Mouse (Mus musculus): ENCODE data around the gene Gpr68. TPM values are rescaled to one million over a fixed set of nuclear protein-coding genes. Genes with fewer than 3 reads are reported as not detected.

Gene Gpr68
- polyA plus RNA-seq, 1 experiment from 2014 or later: 0.25 TPM

- 89% methylated on average over 3 of the region's 3 CpGs for WGBS
- Histone ChIP-seq H3K9me3 (no peaks in the 10 kb centered on the region), H3K36me3 (no peaks in the 10 kb centered on the region), H3K27ac (no peak overlapping the region), H3K27me3 (peaks cover 18% of the 10 kb centered on the region), H3K9ac (no peak overlapping the region), H3K4me2 (replicated peaks) (no peak overlapping the region), H3K4me3 (no peak overlapping the region), H3K4me1 (no peaks in the 10 kb centered on the region)
- no peak for ATAC-seq (ENCODE audit: low FRiP score, low read depth)
Measured at GRCm38 (mm10) chr12:100885585-100885984, 22.4 kb downstream of the Gpr68 start.

- H3K9ac ChIP-seq: no peak overlapping the region
- no peaks in the 10 kb centered on the region for H3K36me3 ChIP-seq
- no peaks in the 10 kb centered on the region for H3K4me1 ChIP-seq
- no peak for ATAC-seq (ENCODE audit: low FRiP score, low read depth)
- no peaks in the 10 kb centered on the region for H3K9me3 ChIP-seq
- no peak overlapping the region for H3K4me2 ChIP-seq (replicated peaks)
- peaks cover 18% of the 10 kb centered on the region for H3K27me3 ChIP-seq
- H3K27ac ChIP-seq: no peak overlapping the region
- H3K4me3 ChIP-seq: no peak overlapping the region
- whole genome bisulfite sequencing: 55% methylated on average over 7 of the region's 7 CpGs
Measured at GRCm38 (mm10) chr12:100883168-100883567, 24.8 kb downstream of the Gpr68 start.

DNA sequence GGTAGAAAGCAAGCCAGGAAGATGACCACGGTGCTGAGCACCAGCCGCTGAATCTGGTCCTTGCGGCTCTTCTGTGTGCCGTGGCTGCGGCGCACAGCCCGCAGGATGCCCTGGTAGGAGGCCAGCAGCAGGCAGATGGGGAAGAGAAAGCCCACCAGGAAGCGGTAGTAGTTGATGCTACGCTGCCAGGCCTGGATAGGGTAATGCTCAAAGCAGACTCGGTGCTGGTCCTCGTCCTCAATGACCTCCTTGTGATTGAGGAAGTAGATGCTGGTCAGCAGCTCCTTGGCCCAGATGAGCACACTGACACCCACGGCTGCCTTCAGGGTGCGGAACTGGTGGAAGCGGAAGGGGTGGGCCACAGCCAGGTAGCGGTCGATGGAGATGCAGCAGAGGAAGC lies 29.4 kb downstream of the Gpr68 start:
- Histone ChIP-seq H3K27me3 (no peaks in the 10 kb centered on the region), H3K27ac (no peak overlapping the region), H3K4me3 (no peak overlapping the region), H3K4me1 (no peaks in the 10 kb centered on the region), H3K4me2 (replicated peaks) (no peak overlapping the region), H3K36me3 (no peaks in the 10 kb centered on the region), H3K9ac (no peak overlapping the region), H3K9me3 (no peaks in the 10 kb centered on the region)
- WGBS: 91% methylated on average over 16 of the region's 16 CpGs
- ATAC-seq (ENCODE audit: low FRiP score, low read depth): no peak

DNA sequence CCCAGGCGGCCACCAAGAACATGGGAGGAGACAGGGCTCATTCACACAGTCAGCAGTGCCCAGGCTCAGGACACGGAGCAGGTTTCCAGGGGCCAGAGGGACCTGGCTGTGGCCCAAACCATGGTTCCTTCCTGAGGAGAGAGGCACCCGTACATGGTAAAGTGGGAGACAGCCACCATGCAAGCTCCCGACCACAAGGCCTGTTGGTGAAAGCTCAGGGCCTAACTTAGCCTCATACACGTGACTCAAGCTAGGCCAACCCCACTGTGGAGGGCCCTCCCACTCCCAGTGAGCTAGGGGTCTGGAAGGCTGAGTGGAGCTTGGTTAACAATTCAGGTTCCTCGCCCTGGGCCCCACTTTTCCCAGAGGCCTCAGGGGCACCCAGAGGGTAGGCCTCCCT lies 30.1 kb downstream of the Gpr68 start:
- Histone ChIP-seq H3K9me3 (no peaks in the 10 kb centered on the region), H3K27me3 (no peaks in the 10 kb centered on the region), H3K36me3 (no peaks in the 10 kb centered on the region), H3K4me2 (replicated peaks) (no peak overlapping the region), H3K4me1 (no peaks in the 10 kb centered on the region), H3K27ac (no peak overlapping the region), H3K9ac (no peak overlapping the region), H3K4me3 (no peak overlapping the region)
- no peak for ATAC-seq (ENCODE audit: low FRiP score, low read depth)
- WGBS: 73% methylated on average over 6 of the region's 6 CpGs

DNA sequence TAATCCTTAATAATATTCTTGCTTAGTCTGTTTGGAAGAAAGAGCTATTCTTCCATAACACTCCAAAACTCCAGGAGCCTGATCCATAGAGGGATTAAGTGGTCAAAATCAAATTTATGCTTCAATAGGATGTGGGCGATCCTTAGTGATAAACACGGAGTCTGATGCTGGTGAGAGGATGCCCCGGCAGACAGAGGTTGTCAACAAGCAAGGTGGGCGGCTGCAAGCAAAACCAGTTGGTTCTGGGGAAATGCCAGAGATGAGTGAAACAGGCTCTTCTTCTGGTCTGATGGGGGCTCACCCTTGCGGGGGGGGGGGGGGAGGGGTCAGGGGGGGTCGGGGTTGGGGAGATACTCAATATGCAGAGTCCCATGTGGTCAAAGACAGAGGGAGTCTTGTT lies 32.0 kb downstream of the Gpr68 start:
- Histone ChIP-seq H3K4me1 (no peaks in the 10 kb centered on the region), H3K27me3 (no peaks in the 10 kb centered on the region), H3K36me3 (no peaks in the 10 kb centered on the region), H3K9me3 (no peaks in the 10 kb centered on the region), H3K9ac (no peak overlapping the region), H3K4me2 (replicated peaks) (no peak overlapping the region), H3K27ac (no peak overlapping the region), H3K4me3 (no peak overlapping the region)
- no peak for ATAC-seq (ENCODE audit: low FRiP score, low read depth)
- 76% methylated on average over 6 of the region's 6 CpGs for WGBS

DNA sequence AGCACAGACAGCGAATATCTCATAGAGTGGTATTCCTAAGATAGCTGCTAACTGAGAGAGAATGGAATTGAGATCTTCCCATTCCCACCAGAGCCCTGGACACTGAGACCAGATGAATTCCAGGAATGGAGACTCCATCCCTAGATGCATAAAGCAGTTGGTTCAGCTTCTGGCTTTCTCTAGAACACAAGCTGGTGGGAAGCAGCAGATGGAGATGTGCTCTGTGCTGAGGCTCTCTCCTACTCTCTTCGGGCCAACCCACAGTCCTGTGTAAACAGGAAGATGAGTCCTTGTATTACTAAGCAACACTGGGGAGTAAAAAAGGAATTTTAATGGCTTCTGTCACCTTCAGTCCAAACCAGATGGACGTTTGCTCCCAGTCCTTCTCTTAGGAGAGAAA lies 32.4 kb downstream of the Gpr68 start:
- no peaks in the 10 kb centered on the region for H3K9me3 ChIP-seq
- H3K4me1 ChIP-seq: no peaks in the 10 kb centered on the region
- H3K36me3 ChIP-seq: no peaks in the 10 kb centered on the region
- H3K9ac ChIP-seq: no peak overlapping the region
- no peak overlapping the region for H3K27ac ChIP-seq
- ATAC-seq (ENCODE audit: low FRiP score, low read depth): no peak
- no peak overlapping the region for H3K4me2 ChIP-seq (replicated peaks)
- WGBS: 53% methylated on average over 3 of the region's 3 CpGs
- H3K27me3 ChIP-seq: no peaks in the 10 kb centered on the region
- no peak overlapping the region for H3K4me3 ChIP-seq

DNA sequence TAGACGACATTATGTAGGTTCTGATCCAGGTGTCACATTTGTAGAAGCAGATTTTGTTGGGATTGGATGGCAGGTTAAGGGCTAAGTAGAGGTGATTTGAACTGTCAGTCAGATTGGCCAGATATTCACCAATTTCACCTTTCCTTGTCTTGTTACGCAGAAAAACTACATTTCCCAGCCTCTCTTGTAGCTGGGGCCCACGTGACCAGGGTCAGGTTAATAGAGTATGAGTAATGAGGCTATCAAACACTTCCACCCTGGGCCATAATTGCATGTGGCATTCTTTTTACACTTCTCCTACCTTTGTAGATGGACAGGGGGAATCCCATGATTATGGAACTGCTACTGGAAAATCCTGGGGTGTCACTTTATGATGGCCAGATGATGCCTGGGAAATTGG lies 34.4 kb downstream of the Gpr68 start:
- Histone ChIP-seq H3K4me2 (replicated peaks) (no peak overlapping the region), H3K9ac (no peak overlapping the region), H3K27ac (no peak overlapping the region), H3K4me1 (no peaks in the 10 kb centered on the region), H3K27me3 (no peaks in the 10 kb centered on the region), H3K9me3 (peaks cover 3% of the 10 kb centered on the region; the same call in 1 of the 2 replicates), H3K36me3 (no peaks in the 10 kb centered on the region), H3K4me3 (no peak overlapping the region)
- WGBS: 74% methylated on average over 3 of the region's 3 CpGs
- no peak for ATAC-seq (ENCODE audit: low FRiP score, low read depth)

GRCm38 (mm10) chr12:100871841-100872240 lies 36.2 kb downstream of the Gpr68 start:
- no peak for ATAC-seq (ENCODE audit: low FRiP score, low read depth)
- no peak overlapping the region for H3K4me2 ChIP-seq (replicated peaks)
- H3K4me1 ChIP-seq: peaks cover 7% of the 10 kb centered on the region; the same call in 1 of the 2 replicates
- no peaks in the 10 kb centered on the region for H3K27me3 ChIP-seq
- peaks cover 3% of the 10 kb centered on the region; the same call in 1 of the 2 replicates for H3K9me3 ChIP-seq
- H3K27ac ChIP-seq: no peak overlapping the region
- H3K9ac ChIP-seq: no peak overlapping the region
- no peaks in the 10 kb centered on the region for H3K36me3 ChIP-seq
- no peak overlapping the region for H3K4me3 ChIP-seq
- WGBS: 85% methylated on average over 2 of the region's 2 CpGs

DNA sequence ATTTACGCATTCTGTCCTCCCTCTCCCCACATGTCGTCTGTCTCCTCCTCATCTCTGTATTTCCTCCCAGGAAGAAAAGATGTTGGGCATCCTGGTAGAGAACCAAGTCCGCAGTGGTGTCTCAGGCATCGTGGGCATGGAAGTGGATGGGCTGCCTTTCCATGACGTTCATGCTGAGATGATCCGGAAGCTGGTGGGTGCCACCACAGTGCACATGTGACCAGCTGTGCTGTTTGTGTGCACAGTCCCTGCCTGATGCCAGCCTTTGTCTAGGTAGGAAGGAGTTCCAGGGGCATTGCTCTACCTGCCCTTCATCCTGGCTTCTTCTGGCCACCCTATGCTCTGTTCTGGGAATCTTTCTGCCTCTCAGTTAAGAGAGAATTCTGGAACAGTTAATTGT lies 36.8 kb downstream of the Gpr68 start:
- no peak overlapping the region for H3K9ac ChIP-seq
- no peaks in the 10 kb centered on the region for H3K27me3 ChIP-seq

DNA sequence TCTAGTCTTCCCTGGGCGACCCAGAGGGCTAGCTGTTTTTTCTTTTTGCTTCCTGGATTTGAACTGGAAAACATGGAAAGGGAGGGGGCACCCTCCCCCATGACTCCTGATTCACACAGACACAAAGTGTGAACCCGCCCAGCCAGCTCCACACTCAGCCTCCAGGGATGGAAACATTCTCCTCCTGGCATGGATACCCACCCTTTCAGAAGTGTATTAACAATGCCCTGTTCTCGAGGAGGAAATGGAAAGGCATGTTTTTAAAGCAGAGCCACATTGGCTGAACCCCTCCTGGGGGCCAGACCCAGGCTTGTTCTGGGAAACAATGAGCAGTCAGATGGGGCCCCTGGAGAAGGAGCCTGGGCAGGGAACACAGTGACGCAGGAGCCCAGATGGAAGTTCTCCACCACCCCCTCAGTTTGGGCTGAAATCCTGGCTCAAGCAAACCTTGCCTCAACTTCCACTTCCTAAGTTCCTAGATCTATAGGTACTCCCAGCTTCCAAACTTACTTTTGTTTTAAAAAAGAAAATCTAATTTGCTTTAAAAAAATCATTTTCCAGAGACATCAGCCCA lies 39.9 kb downstream of the Gpr68 start:
- Histone ChIP-seq H3K27me3 (no peaks in the 10 kb centered on the region), H3K9ac (no peak overlapping the region), H3K27ac (no peak overlapping the region), H3K4me1 (peaks cover 7% of the 10 kb centered on the region; the same call in 1 of the 2 replicates), H3K4me3 (no peak overlapping the region), H3K36me3 (no peaks in the 10 kb centered on the region), H3K4me2 (replicated peaks) (no peak overlapping the region), H3K9me3 (peaks cover 3% of the 10 kb centered on the region; the same call in 1 of the 2 replicates)
- ATAC-seq (ENCODE audit: low FRiP score, low read depth): no peak
- WGBS: 63% methylated on average over 4 of the region's 4 CpGs

More for the DNA sequence above, 36.8 kb downstream of the Gpr68 start:
- Histone ChIP-seq H3K4me1 (peaks cover 7% of the 10 kb centered on the region; the same call in 1 of the 2 replicates), H3K9me3 (peaks cover 3% of the 10 kb centered on the region; the same call in 1 of the 2 replicates), H3K27ac (no peak overlapping the region), H3K4me2 (replicated peaks) (no peak overlapping the region), H3K36me3 (no peaks in the 10 kb centered on the region), H3K4me3 (no peak overlapping the region)
- WGBS: 91% methylated on average over 6 of the region's 6 CpGs
- ATAC-seq (ENCODE audit: low FRiP score, low read depth): no peak

GRCm38 (mm10) chr12:100867097-100867496 lies 40.9 kb downstream of the Gpr68 start:
- Histone ChIP-seq H3K27me3 (no peaks in the 10 kb centered on the region), H3K9me3 (peaks cover 3% of the 10 kb centered on the region; the same call in 1 of the 2 replicates), H3K4me2 (replicated peaks) (no peak overlapping the region), H3K27ac (no peak overlapping the region), H3K9ac (no peak overlapping the region), H3K36me3 (no peaks in the 10 kb centered on the region), H3K4me1 (peaks cover 7% of the 10 kb centered on the region; the same call in 1 of the 2 replicates), H3K4me3 (no peak overlapping the region)
- 88% methylated on average over 8 of the region's 8 CpGs for WGBS
- ATAC-seq (ENCODE audit: low FRiP score, low read depth): no peak

DNA sequence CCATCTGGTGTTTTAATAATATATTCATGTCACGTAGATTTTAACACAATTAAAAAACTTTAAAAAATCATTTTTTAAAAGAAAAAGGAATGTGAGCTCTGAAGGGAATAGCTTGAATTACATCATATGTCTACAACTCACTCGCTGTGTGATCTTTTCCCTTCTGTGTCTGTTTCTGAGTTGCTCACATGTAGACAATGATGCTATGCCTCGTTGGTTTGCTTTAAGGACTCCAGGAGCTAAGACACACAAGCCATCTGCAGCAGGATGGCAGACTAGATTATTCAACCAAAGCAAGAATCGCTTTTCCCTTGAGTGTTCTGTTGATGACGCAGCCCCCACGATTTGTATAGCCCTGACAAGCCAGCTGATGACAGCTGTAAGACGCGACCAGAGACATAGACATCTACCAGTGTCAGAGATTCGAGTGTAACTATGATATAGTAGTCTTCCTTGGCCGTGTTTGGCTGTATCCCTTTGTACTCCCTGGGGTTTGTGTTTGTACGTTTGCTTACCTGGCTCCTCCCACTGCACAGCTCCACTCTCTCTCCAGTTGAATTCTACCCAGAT lies 42.4 kb downstream of the Gpr68 start:
- no peak for ATAC-seq (ENCODE audit: low FRiP score, low read depth)
- Histone ChIP-seq H3K9me3 (peaks cover 3% of the 10 kb centered on the region; the same call in 1 of the 2 replicates), H3K27me3 (no peaks in the 10 kb centered on the region), H3K36me3 (no peaks in the 10 kb centered on the region), H3K4me2 (replicated peaks) (no peak overlapping the region), H3K4me1 (peaks cover 7% of the 10 kb centered on the region; the same call in 1 of the 2 replicates), H3K27ac (no peak overlapping the region), H3K4me3 (no peak overlapping the region), H3K9ac (no peak overlapping the region)
- 75% methylated on average over 11 of the region's 11 CpGs for WGBS

- Histone ChIP-seq H3K36me3 (no peaks in the 10 kb centered on the region), H3K4me3 (no peak overlapping the region), H3K9ac (no peak overlapping the region), H3K27ac (no peak overlapping the region), H3K9me3 (peaks cover 2% of the 10 kb centered on the region; the same call in 1 of the 2 replicates), H3K27me3 (no peaks in the 10 kb centered on the region), H3K4me1 (peaks cover 7% of the 10 kb centered on the region; the same call in 1 of the 2 replicates), H3K4me2 (replicated peaks) (no peak overlapping the region)
- no peak for ATAC-seq (ENCODE audit: low FRiP score, low read depth)
Measured at GRCm38 (mm10) chr12:100865072-100865471, 42.9 kb downstream of the Gpr68 start.

All from limb, embryonic 13.5 days (tissue).